Mouse (Mus musculus) inflammation-experienced regulatory T-cells (primary cell): ENCODE measurements around the gene Pheta2. TPM values are rescaled to one million over a fixed set of nuclear protein-coding genes. Genes with fewer than 3 reads are reported as not detected.

ENCODE experiments used
- polyA plus RNA-seq, 2 experiments: library from polyadenylated mRNA; unstranded; fragments of 100-300 nt; shearing (Covaris generic); gene quantifications; one replicate each; pipeline ENCODE4 v1.2.1; 2017

Pheta2 gene
- polyA plus RNA-seq, result 10 to 100 TPM in 1 of 2 experiments, 1 to 10 TPM in 1; 3.7 to 11.0 TPM

DNA sequence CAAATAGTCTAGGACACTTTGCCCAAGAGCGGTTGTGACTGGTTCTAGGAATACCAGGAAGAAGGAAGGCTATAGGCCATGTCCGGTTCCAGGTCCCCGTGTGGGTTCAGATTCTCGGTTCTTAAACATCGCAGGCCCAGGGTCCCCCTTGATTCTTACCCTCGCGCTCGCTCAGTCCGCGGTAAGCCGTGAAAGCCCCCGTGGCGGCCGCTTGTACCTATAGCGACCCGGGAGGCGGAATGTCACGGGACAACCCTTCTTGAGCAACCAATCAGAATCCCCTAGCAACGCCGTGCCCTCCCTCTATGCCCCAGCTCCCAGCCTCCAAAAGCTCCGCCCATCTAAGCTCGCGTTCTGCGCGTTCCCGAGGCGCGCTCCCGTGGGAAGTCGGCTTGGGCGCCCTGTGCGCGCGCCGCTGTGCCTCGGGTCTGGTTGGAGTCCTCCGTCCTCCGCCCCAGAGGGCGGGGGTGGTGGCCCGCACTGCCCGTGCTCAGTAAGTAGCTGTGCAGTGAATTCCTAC, at the start of gene Pheta2, which contains the start of the genes Naga and Smdt1:
TSS of gene Pheta2 (plus strand) at position 350 of the 520 bp plus-strand sequence.
TSS of gene Naga (minus strand) at position 333 of the 520 bp plus-strand sequence.
TSS of gene Smdt1 (plus strand) at position 367 of the 520 bp plus-strand sequence.

GRCm38 (mm10) chr15:82298764-82299561, 39.8 kb upstream of the Pheta2 start, which contains the start of gene Wbp2nl:
Wbp2nl (plus strand) TSS chr15:82298954.

DNA sequence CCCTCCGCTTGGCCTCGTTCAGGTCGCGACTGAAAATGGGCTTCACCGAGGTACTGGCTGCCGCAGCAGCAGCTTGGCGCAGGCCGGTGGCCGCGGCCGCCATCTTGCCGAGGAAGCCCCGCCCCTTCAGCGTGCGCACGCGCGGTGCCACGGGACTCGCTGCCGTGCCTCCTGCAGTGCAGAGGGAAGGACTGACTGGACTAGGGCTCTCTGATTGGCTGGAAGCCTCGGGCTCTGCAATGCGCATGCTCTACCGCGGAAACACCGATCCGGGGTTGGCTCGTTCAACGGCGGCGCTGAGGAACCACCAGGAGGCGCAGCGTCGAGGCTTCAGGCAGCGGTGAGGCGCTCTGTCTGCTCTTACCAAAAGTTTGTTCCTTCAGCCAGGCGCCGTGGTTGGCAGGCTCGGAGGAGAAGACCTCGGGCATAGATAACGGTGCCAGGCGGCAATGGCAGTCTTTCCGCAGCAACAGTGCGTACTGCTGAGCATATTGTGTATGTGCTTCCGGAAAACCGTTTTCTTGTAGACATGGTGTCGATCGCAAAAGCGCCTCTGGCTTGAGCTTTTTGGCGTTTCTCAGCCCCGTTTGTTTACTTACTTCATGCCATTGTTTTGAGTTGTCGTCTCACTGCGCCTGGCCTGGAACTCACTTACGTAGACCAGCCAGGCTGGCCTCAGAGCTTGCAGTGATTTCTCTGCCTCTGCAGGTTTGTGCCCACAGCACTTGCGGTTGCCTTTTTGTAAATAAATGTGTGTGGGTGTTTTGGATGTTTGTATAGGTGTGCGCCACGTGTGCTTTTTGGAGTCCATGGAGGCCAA, 15.6 kb downstream of the Pheta2 start, which contains the start of gene Ndufa6:
TSS of gene Ndufa6 (minus strand) at position 197 of the 820 bp plus-strand sequence.

GRCm38 (mm10) chr15:82379871-82380713, 41.4 kb downstream of the Pheta2 start, which contains the start of gene Cyp2d22:
Cyp2d22 (minus strand) TSS chr15:82380260.

GRCm38 (mm10) chr15:82393922-82394321, 55.2 kb downstream of the Pheta2 start, which contains the start of gene Cyp2d11:
Cyp2d11 (minus strand) TSS chr15:82394022.

Other genes starting within 250 kb of the Pheta2 start
- gene Ccdc134, start 211.0 kb upstream of the Pheta2 start, polyA plus RNA-seq, result 10 to 100 TPM; 26.9 to 37.1 TPM
- 100 to 1,000 TPM; 108 to 135 TPM for gene Srebf2, start 191.8 kb upstream of the Pheta2 start, polyA plus RNA-seq
- gene Shisa8, start 126.1 kb upstream of the Pheta2 start, polyA plus RNA-seq, result 1 to 10 TPM in 1 of 2 experiments, under 1 TPM in 1; 0.13 to 1.5 TPM
- gene Tnfrsf13c, start 114.6 kb upstream of the Pheta2 start, polyA plus RNA-seq, result 1 to 10 TPM; 4.3 to 7.4 TPM
- gene Cenpm, start 94.2 kb upstream of the Pheta2 start, polyA plus RNA-seq, result 1 to 10 TPM; 2.5 to 6.1 TPM
- gene 1500009C09Rik, start 86.5 kb upstream of the Pheta2 start, polyA plus RNA-seq, result 1 to 10 TPM in 1 of 2 experiments, not detected in 1; 1.0 TPM
- gene Sept3, start 64.0 kb upstream of the Pheta2 start, polyA plus RNA-seq, result 1 to 10 TPM in 1 of 2 experiments, under 1 TPM in 1; 0.45 to 2.1 TPM
- gene Wbp2nl, start 40.0 kb upstream of the Pheta2 start, polyA plus RNA-seq, result under 1 TPM in 1 of 2 experiments, not detected in 1; 0.53 TPM
- 10 to 100 TPM; 66.4 to 73.4 TPM for gene Naga, start within 50 bp of the Pheta2 start, polyA plus RNA-seq
- gene Smdt1, start within 50 bp of the Pheta2 start, polyA plus RNA-seq, result 100 to 1,000 TPM; 162 to 165 TPM
- 100 to 1,000 TPM; 263 to 291 TPM for gene Ndufa6, start 15.4 kb downstream of the Pheta2 start, polyA plus RNA-seq
- 1 to 10 TPM; 6.8 to 9.8 TPM for gene Cyp2d22, start 41.3 kb downstream of the Pheta2 start, polyA plus RNA-seq
- gene Cyp2d11, start 55.1 kb downstream of the Pheta2 start, polyA plus RNA-seq, result not detected
- under 1 TPM; 0.31 to 0.44 TPM for gene Cyp2d10, start 68.3 kb downstream of the Pheta2 start, polyA plus RNA-seq
- under 1 TPM in 1 of 2 experiments, not detected in 1; 0.93 TPM for gene Cyp2d9, start 94.5 kb downstream of the Pheta2 start, polyA plus RNA-seq
- gene Cyp2d12, start 216.1 kb downstream of the Pheta2 start, polyA plus RNA-seq, result under 1 TPM; 0.12 to 0.27 TPM